Mouse (Mus musculus) heart, embryonic 15.5 days (tissue): ENCODE measurements around the gene Nucb1. TPM values are rescaled to one million over a fixed set of nuclear protein-coding genes. Genes with fewer than 3 reads are reported as not detected.
"Not testable (repeated sequence)": the region's sequence is repeated elsewhere in the genome, so short reads cannot be mapped to it uniquely, and the experiment has no call there.

Experiments used
- ATAC-seq: fragments of 200-750 bp; cut with Nextera tagmentation; replicated peaks from 2 replicates; pipeline ENCODE4 v1.8.0; 2017; ENCODE audit warnings: low read depth, moderate TSS enrichment; ENCODE audit not compliant: insufficient number of reproducible peaks, insufficient read depth, low FRiP score
- H3K27ac ChIP-seq: fragments of 300-500 bp; sonication (generic); 2 replicates; pipeline ENCODE4 v1.5.1; 2015; ENCODE audit warnings: mild to moderate bottlenecking, inconsistent platforms
- H3K27me3 ChIP-seq: fragments of 300-500 bp; sonication (generic); 2 replicates; pipeline ENCODE4 v1.6.1; 2015; ENCODE audit warnings: inconsistent platforms
- H3K36me3 ChIP-seq: fragments of 300-500 bp; sonication (generic); 2 replicates; pipeline ENCODE4 v1.6.1; 2015; ENCODE audit warnings: mild to moderate bottlenecking, inconsistent platforms
- H3K4me1 ChIP-seq: fragments of 300-500 bp; sonication (generic); replicated peaks from 2 replicates; pipeline ENCODE4 v1.6.1; 2015; ENCODE audit warnings: inconsistent platforms
- H3K4me2 ChIP-seq: fragments of 300-500 bp; sonication (generic); 2 replicates; pipeline ENCODE4 v1.6.1; 2015; ENCODE audit warnings: inconsistent platforms, mild to moderate bottlenecking, moderate library complexity
- H3K4me3 ChIP-seq: fragments of 300-500 bp; sonication (generic); 2 replicates; pipeline ENCODE4 v1.5.1; 2015; ENCODE audit warnings: mild to moderate bottlenecking, inconsistent platforms
- H3K9ac ChIP-seq: fragments of 300-500 bp; sonication (generic); 2 replicates; pipeline ENCODE4 v1.6.1; 2015; ENCODE audit warnings: mild to moderate bottlenecking, inconsistent platforms
- H3K9me3 ChIP-seq: fragments of 300-500 bp; sonication (generic); replicated peaks from 2 replicates; pipeline ENCODE4 v1.6.1; 2016; ENCODE audit warnings: inconsistent platforms
- WGBS: fragments of 180-500 bp; shearing (Covaris S2); methylation state at CpG from one replicate; pipeline ENCODE4 v1.1.7; 2015; ENCODE audit warnings: mixed read lengths; 5-methylcytosine and 5-hydroxymethylcytosine counted together
- polyA plus RNA-seq: library from polyadenylated mRNA; unstranded; fragments of >200 nt; fragmentation: Nextera tagmentation; extraction: Ambion mirVana; gene quantifications from 2 replicates; pipeline ENCODE4 v1.2.1, GENCODE M21; 2015

Gene Nucb1
- polyA plus RNA-seq, 1 experiment from 2014 or later, result 144 TPM

DNA sequence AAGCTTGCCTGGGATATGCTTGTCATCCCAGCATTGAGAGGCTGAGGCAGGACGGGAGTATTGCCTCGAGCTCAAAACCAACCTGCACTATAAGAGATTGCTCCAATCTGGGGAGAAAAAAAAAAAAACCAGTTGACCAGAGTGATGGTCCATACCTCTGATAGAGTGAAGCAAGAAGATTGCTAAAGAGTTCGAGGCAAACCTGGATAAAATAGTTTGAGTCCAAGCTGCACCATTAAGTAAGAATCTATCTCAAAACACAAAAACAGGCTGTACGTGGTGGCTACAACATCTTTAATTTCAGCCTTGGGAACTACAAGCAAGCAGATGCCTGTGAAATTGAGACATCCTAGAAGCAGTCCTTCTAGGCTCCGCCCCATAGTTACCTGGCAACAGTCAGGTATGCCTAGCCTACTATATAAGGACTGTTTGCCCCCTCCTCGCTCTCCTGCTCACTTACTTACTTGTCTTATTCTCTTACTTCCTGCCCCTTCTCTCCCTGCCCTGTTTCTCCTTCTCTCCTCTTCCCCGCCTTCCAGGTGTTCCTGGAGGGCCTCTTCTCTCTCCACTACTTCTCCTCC lies 43.0 kb downstream of the Nucb1 start:
- Histone ChIP-seq H3K9ac (peak overlapping the region; percentile 47), H3K4me1 (peaks cover 19% of the 10 kb centered on the region), H3K27me3 (no peaks in the 10 kb centered on the region), H3K4me3 (peak overlapping the region; percentile 91), H3K4me2 (peak overlapping the region; percentile 87), H3K9me3 (no peaks in the 10 kb centered on the region), H3K36me3 (peaks cover 28% of the 10 kb centered on the region), H3K27ac (no peak overlapping the region; the same call in 1 of the 2 replicates)
- WGBS, result 34% methylated on average over 7 of the region's 7 CpGs
- ATAC-seq, result no peak

- Histone ChIP-seq H3K4me2 (peak within 1 kb of the TSS; percentile 87), H3K9me3 (no peaks in the 10 kb centered on the region), H3K27ac (peak within 1 kb of the TSS; percentile 74), H3K9ac (peak within 1 kb of the TSS; percentile 86), H3K4me1 (peaks cover 22% of the 10 kb centered on the region), H3K36me3 (peaks cover 33% of the 10 kb centered on the region), H3K4me3 (peak within 1 kb of the TSS; percentile 91), H3K27me3 (no peaks in the 10 kb centered on the region)
- peak; percentile 80 for ATAC-seq
- WGBS, result under 1% methylated on average over 56 of the region's 58 CpGs
Observed at GRCm38 (mm10) chr7:45466283-45467089, 43.7 kb downstream of the Nucb1 start, which contains the start of gene Bax. Gene Bax (minus strand): TSS chr7:45466898.

DNA sequence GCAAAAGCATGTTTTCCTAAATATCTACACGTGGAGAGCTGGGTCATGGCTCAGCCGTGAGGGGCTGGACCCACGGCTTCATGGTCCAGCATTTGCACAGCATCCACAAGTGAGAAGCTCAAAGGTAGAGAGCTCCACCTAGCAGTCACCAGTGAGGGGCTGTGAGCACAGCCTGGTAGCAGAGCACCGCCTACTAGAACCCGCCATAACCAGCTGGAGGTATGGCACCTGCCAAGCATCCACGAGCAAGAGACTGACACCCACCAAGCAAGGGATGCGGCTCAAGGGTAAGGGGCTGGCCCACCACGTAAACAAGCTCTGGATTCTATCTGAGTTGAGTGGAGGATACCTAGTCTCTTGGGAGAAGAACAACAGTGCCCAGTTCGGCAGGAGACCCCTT lies 44.7 kb downstream of the Nucb1 start:
- peak overlapping the region; percentile 86; the same call in 1 of the 2 replicates for H3K9ac ChIP-seq
- H3K36me3 ChIP-seq, result peaks cover 33% of the 10 kb centered on the region

DNA sequence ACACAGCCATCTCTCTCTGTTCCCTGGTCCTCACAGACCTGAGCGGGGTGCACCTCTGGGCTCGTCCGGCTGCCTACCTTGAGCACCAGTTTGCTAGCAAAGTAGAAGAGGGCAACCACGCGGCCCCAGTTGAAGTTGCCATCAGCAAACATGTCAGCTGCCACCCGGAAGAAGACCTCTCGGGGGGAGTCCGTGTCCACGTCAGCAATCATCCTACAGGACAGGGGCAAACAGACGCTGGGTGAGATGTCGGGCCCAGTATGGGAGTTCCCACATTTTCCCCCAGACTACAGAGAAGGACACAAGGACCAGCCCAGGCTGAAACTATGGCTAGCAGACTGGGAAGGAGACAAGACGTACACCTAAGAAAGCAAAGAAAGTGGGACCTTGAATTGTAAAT lies 45.1 kb downstream of the Nucb1 start:
- peak overlapping the region; percentile 91 for H3K4me3 ChIP-seq
- H3K9ac ChIP-seq, result no peak overlapping the region

More for the DNA sequence above, 44.7 kb downstream of the Nucb1 start:
- WGBS, result 77% methylated on average over 9 of the region's 9 CpGs
- H3K27me3 ChIP-seq, result no peaks in the 10 kb centered on the region
- H3K4me2 ChIP-seq, result peak overlapping the region; percentile 87
- H3K27ac ChIP-seq, result no peak overlapping the region
- H3K4me1 ChIP-seq, result peaks cover 30% of the 10 kb centered on the region
- peak overlapping the region; percentile 91 for H3K4me3 ChIP-seq
- no peaks in the 10 kb centered on the region for H3K9me3 ChIP-seq
- ATAC-seq, result no peak

GRCm38 (mm10) chr7:45463987-45464778 lies 46.0 kb downstream of the Nucb1 start:
- Histone ChIP-seq H3K9me3 (no peaks in the 10 kb centered on the region), H3K27ac (no peak overlapping the region), H3K4me1 (peaks cover 37% of the 10 kb centered on the region), H3K9ac (no peak overlapping the region), H3K4me3 (no peak overlapping the region), H3K36me3 (peaks cover 33% of the 10 kb centered on the region), H3K27me3 (no peaks in the 10 kb centered on the region), H3K4me2 (no peak overlapping the region)
- ATAC-seq, result no peak
- 94% methylated on average over 7 of the region's 7 CpGs for WGBS

More for the DNA sequence above, 45.1 kb downstream of the Nucb1 start:
- Histone ChIP-seq H3K27me3 (no peaks in the 10 kb centered on the region), H3K4me2 (peak overlapping the region; percentile 87), H3K36me3 (peaks cover 33% of the 10 kb centered on the region), H3K27ac (no peak overlapping the region), H3K4me1 (peaks cover 35% of the 10 kb centered on the region), H3K9me3 (no peaks in the 10 kb centered on the region)
- no peak for ATAC-seq
- WGBS, result 92% methylated on average over 12 of the region's 12 CpGs

DNA sequence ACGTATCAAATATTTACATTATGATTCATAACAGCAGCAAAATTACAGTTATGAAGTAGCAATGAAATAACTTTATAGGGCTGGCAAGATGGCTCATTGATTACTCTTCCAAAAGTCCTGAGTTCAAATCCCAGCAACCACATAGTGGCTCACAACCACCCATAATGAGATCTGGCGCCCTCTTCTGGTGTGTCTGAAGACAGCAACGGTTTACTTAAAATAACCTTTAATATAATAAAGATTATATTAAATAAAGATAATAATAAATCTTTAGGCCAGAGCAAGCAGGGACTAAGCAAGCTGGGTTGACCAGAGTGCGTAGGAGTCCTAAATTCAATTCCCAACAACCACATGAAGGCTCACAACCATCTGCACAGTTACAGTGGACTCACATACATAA lies 47.3 kb downstream of the Nucb1 start:
- not testable (repeated sequence) for H3K27ac ChIP-seq, H3K9me3 ChIP-seq, H3K27me3 ChIP-seq, H3K9ac ChIP-seq, H3K4me2 ChIP-seq, H3K4me3 ChIP-seq, ATAC-seq
- 78% methylated on average over 4 of the region's 4 CpGs for WGBS
- Histone ChIP-seq H3K4me1 (peaks cover 43% of the 10 kb centered on the region), H3K36me3 (peaks cover 37% of the 10 kb centered on the region)

- Histone ChIP-seq H3K4me1 (peaks cover 48% of the 10 kb centered on the region), H3K27me3 (no peaks in the 10 kb centered on the region), H3K4me2 (no peak overlapping the region), H3K27ac (no peak overlapping the region), H3K9me3 (no peaks in the 10 kb centered on the region), H3K4me3 (no peak overlapping the region), H3K9ac (no peak overlapping the region), H3K36me3 (peaks cover 43% of the 10 kb centered on the region)
- WGBS, result 82% methylated on average over 4 of the region's 4 CpGs
- ATAC-seq, result no peak
Observed at GRCm38 (mm10) chr7:45462325-45462724, 47.9 kb downstream of the Nucb1 start.

GRCm38 (mm10) chr7:45461781-45462180 lies 48.4 kb downstream of the Nucb1 start:
- Histone ChIP-seq H3K9me3 (no peaks in the 10 kb centered on the region), H3K4me2 (no peak overlapping the region), H3K27ac (peak overlapping the region; percentile 67), H3K4me3 (no peak overlapping the region), H3K36me3 (peaks cover 45% of the 10 kb centered on the region), H3K27me3 (no peaks in the 10 kb centered on the region), H3K9ac (no peak overlapping the region), H3K4me1 (peaks cover 48% of the 10 kb centered on the region)
- 89% methylated on average over 4 of the region's 4 CpGs for WGBS
- no peak for ATAC-seq

- H3K27ac ChIP-seq, result peak overlapping the region; percentile 79
- H3K4me1 ChIP-seq, result peaks cover 52% of the 10 kb centered on the region
- ATAC-seq, result no peak
- WGBS, result 60% methylated on average over 5 of the region's 5 CpGs
- H3K4me3 ChIP-seq, result no peak overlapping the region; the same call in 1 of the 2 replicates
- peaks cover 45% of the 10 kb centered on the region for H3K36me3 ChIP-seq
- H3K4me2 ChIP-seq, result peak overlapping the region; percentile 76; the same call in 1 of the 2 replicates
- H3K27me3 ChIP-seq, result no peaks in the 10 kb centered on the region
- H3K9me3 ChIP-seq, result no peaks in the 10 kb centered on the region
- no peak overlapping the region for H3K9ac ChIP-seq
Observed at GRCm38 (mm10) chr7:45461326-45461725, 48.9 kb downstream of the Nucb1 start.

GRCm38 (mm10) chr7:45460860-45461314 lies 49.3 kb downstream of the Nucb1 start:
- H3K27ac ChIP-seq, result peak overlapping the region; percentile 79
- H3K36me3 ChIP-seq, result peaks cover 45% of the 10 kb centered on the region
- no peak overlapping the region for H3K9ac ChIP-seq
- no peak; the same call in 1 of the 2 replicates for ATAC-seq
- no peaks in the 10 kb centered on the region for H3K27me3 ChIP-seq
- H3K4me1 ChIP-seq, result peaks cover 52% of the 10 kb centered on the region
- 9% methylated on average over 13 of the region's 13 CpGs for WGBS
- peak overlapping the region; percentile 76 for H3K4me2 ChIP-seq
- H3K9me3 ChIP-seq, result no peaks in the 10 kb centered on the region
- peak overlapping the region; percentile 72; the same call in 1 of the 2 replicates for H3K4me3 ChIP-seq

GRCm38 (mm10) chr7:45460377-45460776 lies 49.8 kb downstream of the Nucb1 start:
- peak overlapping the region; percentile 24; the same call in 1 of the 2 replicates for H3K9ac ChIP-seq
- H3K36me3 ChIP-seq, result peaks cover 48% of the 10 kb centered on the region
- H3K4me3 ChIP-seq, result peak overlapping the region; percentile 72
- 63% methylated on average over 7 of the region's 7 CpGs for WGBS
- no peaks in the 10 kb centered on the region for H3K9me3 ChIP-seq
- H3K4me2 ChIP-seq, result peak overlapping the region; percentile 76
- H3K27me3 ChIP-seq, result no peaks in the 10 kb centered on the region
- H3K4me1 ChIP-seq, result peaks cover 47% of the 10 kb centered on the region
- no peak for ATAC-seq
- H3K27ac ChIP-seq, result peak overlapping the region; percentile 79
